Mouse (Mus musculus): Measurements from ENCODE around the gene Gbgt1.

GRCm38 (mm10) chr2:28447315-28447670 is 49.4 kb upstream of the Gbgt1 start:
- no peak for TF ChIP-seq CTCF (IDR thresholded peaks at IDR 0.05; ENCODE audit: low read depth, low read length)
- no peak for TF ChIP-seq POLR2A (IDR thresholded peaks at IDR 0.05; ENCODE audit: extremely low read depth, insufficient read depth, low read length)

All from liver, adult 2 months (tissue).